Mouse (Mus musculus): Measurements from ENCODE around the gene Scgb1a1.

- TF ChIP-seq POLR2A (IDR thresholded peaks at IDR 0.05; ENCODE audit: control insufficient read depth, extremely low read depth, insufficient read depth, low read length, poor library complexity) (no peak), CTCF (IDR thresholded peaks at IDR 0.05; ENCODE audit: borderline replicate concordance, control insufficient read depth, extremely low read depth, insufficient read depth, low read length, poor library complexity) (no peak)
These were observed 34.6 kb upstream of the Scgb1a1 start for GRCm38 (mm10) chr19:9122390-9122789.
